Mouse (Mus musculus): ENCODE results near the gene Cysrt1.
A peak's percentile ranks its signal among the peaks of the same experiment; 100 is the strongest.

Cysrt1 gene

GRCm38 (mm10) chr2:25203631-25204214 is 38.5 kb downstream of the Cysrt1 start:
- peak; percentile 46 for DNase-seq

DNA sequence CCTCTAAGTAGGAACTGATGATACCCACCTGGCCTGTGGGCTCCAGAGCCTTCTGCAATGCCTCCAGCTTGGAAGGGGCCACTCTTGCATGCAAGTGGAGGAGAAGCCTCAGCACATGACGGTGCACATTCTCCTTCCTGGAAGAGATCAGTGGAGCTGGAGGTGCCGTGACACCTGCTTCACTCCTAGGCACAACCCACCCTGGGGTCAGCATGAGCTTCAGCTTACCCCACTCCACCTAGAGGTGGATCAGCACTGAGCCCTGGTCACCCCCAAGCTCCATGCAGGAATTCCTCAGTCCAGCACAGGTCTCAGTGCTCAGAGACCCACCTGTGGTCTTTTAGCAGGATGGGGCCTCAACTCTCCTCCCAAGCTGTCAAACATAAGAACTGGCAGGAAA is 41.6 kb downstream of the Cysrt1 start:
- no peak for DNase-seq

- DNase-seq, result no peak
Observed at GRCm38 (mm10) chr2:25197946-25198345, 44.3 kb downstream of the Cysrt1 start.

DNA sequence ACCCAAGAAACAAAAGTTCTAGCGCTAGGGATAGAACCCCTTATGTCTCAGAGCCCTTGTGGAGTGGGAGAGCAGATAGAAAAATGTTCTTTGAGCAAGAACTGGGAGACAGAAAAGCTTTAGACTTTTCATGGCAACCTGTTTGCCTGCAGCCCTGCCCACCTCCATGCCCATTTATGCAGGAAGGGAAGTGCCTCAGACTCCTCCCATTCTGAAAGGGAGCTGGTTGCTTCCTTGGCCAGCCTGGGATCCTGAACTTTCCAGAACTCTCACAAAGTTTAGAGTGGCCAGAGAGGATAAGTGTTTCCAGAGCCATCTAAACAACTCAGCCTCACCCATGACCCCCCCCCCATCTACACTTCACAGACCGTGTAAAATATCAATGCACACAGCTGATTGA is 45.1 kb downstream of the Cysrt1 start:
- peak; percentile 32 for DNase-seq

DNA sequence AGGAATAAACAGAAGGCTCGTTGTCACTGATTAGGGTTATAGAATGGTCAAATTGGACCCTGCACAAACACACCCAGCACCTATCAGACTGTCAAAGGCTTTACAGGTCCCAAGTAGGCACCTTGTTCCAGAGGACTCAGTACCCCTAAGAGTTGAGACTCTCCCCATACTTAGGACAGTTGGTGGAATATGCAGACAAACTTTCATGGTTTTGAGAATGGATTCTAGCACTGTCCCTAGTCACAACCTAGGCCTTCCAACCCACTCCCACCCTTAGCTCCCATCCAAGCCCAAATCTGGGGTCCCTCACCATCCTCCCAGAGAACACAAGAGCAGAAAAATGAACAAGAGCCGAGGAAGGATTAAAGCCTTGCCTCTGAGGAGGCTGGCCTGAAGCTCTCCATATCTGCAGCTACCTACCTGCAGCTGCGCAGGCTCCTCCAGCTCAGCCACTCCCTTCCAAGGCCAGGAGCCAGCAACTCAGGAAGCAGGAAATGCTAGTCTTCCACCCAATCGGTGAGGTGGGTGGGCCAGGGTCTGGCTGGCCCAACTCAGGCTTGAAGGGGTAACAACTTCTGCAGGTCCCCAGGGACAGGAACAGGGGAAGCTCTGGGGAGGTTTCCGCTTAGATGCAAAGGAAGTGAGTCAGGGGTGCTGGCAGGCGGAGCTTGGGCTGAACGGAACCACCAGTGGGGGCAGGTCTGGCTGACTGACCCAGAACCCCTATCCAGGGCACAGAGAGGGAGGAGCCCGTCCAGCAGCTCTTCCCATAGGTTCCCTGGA is 45.9 kb downstream of the Cysrt1 start, which contains the start of gene Tor4a:
Gene Tor4a (minus strand): TSS at position 715 of the 783 bp plus-strand sequence.
- DNase-seq, result peak; percentile 92

- peak; percentile 84 for DNase-seq
Observed at GRCm38 (mm10) chr2:25195211-25196156, 46.8 kb downstream of the Cysrt1 start.

DNA sequence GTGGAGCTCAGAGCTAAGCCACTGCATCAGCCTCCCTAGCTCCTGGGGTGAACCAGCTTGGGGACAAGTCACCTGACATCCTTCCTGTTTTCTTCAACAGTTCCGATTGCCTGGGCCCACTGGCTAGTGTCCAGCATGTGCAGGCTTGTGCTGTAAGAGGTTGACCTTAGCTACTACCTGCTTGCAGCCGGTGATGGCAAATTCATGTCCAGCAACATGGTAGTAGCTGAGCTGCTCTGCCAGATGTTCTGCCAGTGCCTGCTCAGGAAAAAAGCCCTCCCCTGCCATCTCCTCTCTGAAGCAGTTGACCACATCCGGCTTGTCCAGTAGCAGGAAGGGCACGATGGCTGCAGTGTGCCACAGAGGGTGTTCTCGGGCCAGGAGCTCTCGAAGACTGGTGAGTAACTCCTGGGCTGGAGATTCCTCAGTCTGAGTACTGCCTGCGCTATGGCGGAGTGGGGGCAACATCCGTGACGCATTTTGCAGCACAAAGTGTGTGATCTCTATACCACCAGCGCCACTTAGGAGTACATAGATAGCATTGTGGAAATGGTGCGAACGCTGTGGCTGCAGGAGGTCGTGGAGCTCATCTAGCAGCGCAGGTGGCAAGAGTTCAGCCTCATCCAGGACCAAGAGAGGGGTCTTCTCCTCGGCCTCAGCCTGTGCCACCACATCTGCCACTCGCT is 47.6 kb downstream of the Cysrt1 start:
- peak; percentile 24 for DNase-seq

DNA sequence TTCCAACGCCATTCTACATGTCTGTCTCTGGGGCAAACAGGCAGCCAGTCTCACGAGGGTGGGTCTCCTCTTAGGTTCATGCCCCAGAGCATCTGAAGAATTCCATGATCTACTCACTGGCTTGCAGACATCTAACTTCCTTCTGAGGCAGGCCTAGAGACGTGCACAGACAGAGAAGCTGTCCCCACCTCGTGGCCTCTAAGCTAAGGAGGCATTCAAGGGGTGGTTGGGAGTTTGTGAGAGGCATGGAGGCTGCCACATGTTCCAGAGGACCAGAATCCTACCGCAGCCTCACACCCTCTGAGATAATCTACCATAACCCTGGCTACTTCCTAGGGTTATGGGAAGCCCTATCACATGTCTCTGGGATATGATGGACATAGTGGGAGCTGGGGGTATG is 48.2 kb downstream of the Cysrt1 start:
- DNase-seq, result no peak

- DNase-seq, result peak; percentile 91
Observed at GRCm38 (mm10) chr2:25193330-25193770, 48.9 kb downstream of the Cysrt1 start.

Data from kidney, postnatal 14 days (tissue).